Mouse (Mus musculus) small intestine, adult 2 months (tissue): ENCODE data around the gene Mrpl46. TPM values are rescaled to one million over a fixed set of nuclear protein-coding genes. Genes with fewer than 3 reads are reported as not detected.

Experiments
- H3K27ac ChIP-seq: fragments of 200-500 bp; 2 replicates; pipeline ENCODE4 v1.5.1; 2012; ENCODE audit warnings: low read depth, low read length, control low read depth, inconsistent platforms; ENCODE audit not compliant: insufficient read depth
- H3K27me3 ChIP-seq: fragments of 200-500 bp; 2 replicates; pipeline ENCODE4 v1.6.1; 2012; ENCODE audit warnings: mild to moderate bottlenecking, moderate library complexity, low read length, inconsistent platforms; ENCODE audit not compliant: control insufficient read depth, insufficient read depth
- H3K36me3 ChIP-seq: fragments of 200-500 bp; 2 replicates; pipeline ENCODE4 v1.6.1; 2012; ENCODE audit warnings: mild to moderate bottlenecking, low read length, control low read depth, inconsistent platforms; ENCODE audit not compliant: control insufficient read depth, insufficient read depth
- H3K4me1 ChIP-seq: fragments of 200-500 bp; 2 replicates; pipeline ENCODE4 v1.6.1; 2012; ENCODE audit warnings: low read length, inconsistent platforms, mixed read lengths; ENCODE audit not compliant: control insufficient read depth, insufficient read depth, insufficient read length
- H3K4me3 ChIP-seq: fragments of 200-500 bp; 2 replicates; pipeline ENCODE4 v1.5.1; 2012; ENCODE audit warnings: low read depth, mild to moderate bottlenecking, control low read depth, inconsistent platforms, low read length, moderate library complexity
- CTCF ChIP-seq: fragments of 200-500 bp; IDR thresholded peaks from 2 replicates; pipeline ENCODE4 v1.5.1; 2012; ENCODE audit warnings: low read depth, mild to moderate bottlenecking, control low read depth, inconsistent platforms, low read length, moderate library complexity, mixed read lengths; ENCODE audit not compliant: insufficient replicate concordance, insufficient read length; ENCODE audit errors: extremely low read depth
- POLR2A ChIP-seq: fragments of 200-500 bp; IDR thresholded peaks from 2 replicates; pipeline ENCODE4 v1.6.1; 2012; ENCODE audit warnings: low read depth, mild to moderate bottlenecking, control low read depth, inconsistent platforms, low read length, moderate library complexity
- WGBS: fragments of 180-500 bp; shearing (Covaris S2); methylation state at CpG from one replicate; pipeline ENCODE4 v1.1.7; 2018; 5-methylcytosine and 5-hydroxymethylcytosine counted together
- polyA plus RNA-seq: library from polyadenylated mRNA; depleted of rRNA; stranded (reverse); fragments of >200 nt; gene quantifications from 2 replicates; pipeline ENCODE4 v1.2.3, GENCODE M21; 2012

Gene Mrpl46
- polyA plus RNA-seq, 1 experiment, result 20.8 TPM

- 21% methylated on average over 18 of the region's 18 CpGs for WGBS
- Histone ChIP-seq H3K36me3 (no peaks in the 10 kb centered on the region), H3K27ac (no peak overlapping the region), H3K4me1 (no peaks in the 10 kb centered on the region), H3K27me3 (no peaks in the 10 kb centered on the region), H3K4me3 (no peak overlapping the region)
- TF ChIP-seq POLR2A (no peak), CTCF (peak; percentile 53; the same call in 1 of the 2 replicates)
These were observed 17.2 kb downstream of the Mrpl46 start for GRCm38 (mm10) chr7:78766019-78766683.

DNA sequence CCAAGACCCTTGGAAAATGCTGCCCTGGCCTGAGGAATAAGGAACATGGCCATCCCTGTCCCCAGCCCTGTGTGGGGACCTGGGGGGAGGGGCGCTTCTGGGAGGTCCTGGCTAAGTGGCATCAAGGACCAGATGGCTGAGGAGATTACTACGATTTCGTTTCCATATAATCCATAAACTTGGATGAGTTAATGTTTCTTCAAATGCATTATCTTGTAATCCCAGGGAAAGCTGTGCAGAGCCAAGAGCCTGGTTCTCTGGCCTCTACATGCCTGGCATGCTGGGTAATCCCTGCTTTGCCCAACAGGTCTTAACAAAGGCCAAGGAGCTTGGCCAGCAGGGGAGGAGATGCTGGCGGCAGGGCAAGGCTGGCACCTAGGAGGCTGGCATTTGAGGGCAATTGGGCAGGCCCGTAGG is 18.1 kb downstream of the Mrpl46 start:
- Histone ChIP-seq H3K4me1 (no peaks in the 10 kb centered on the region), H3K4me3 (no peak overlapping the region), H3K27ac (no peak overlapping the region), H3K36me3 (no peaks in the 10 kb centered on the region), H3K27me3 (no peaks in the 10 kb centered on the region)
- WGBS, result 64% methylated on average over 5 of the region's 5 CpGs
- no peak for TF ChIP-seq POLR2A
- no peak for TF ChIP-seq CTCF

DNA sequence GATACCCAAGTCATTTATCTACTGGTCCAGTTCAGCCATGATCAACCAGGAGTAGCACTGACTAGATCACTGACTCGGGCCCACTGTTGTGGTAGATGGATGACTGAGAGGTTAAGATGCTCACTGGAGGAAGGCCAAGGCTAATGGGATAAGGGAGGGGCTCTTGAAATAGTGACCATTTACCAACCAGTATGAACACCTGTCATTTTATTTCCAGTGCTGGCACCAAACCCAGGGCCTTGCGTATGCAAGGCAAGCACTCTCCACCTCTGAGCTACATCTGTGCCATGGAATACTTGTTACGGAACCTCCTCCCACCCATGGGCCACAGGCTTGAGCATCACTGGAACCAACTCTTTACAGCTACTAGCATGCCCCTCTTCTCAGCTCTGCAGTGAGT is 19.5 kb downstream of the Mrpl46 start:
- H3K36me3 ChIP-seq, result no peaks in the 10 kb centered on the region
- WGBS, result 82% methylated on average over 3 of the region's 3 CpGs
- no peak overlapping the region for H3K27ac ChIP-seq
- H3K27me3 ChIP-seq, result no peaks in the 10 kb centered on the region
- H3K4me1 ChIP-seq, result no peaks in the 10 kb centered on the region
- no peak for TF ChIP-seq CTCF
- no peak for TF ChIP-seq POLR2A
- no peak overlapping the region for H3K4me3 ChIP-seq

DNA sequence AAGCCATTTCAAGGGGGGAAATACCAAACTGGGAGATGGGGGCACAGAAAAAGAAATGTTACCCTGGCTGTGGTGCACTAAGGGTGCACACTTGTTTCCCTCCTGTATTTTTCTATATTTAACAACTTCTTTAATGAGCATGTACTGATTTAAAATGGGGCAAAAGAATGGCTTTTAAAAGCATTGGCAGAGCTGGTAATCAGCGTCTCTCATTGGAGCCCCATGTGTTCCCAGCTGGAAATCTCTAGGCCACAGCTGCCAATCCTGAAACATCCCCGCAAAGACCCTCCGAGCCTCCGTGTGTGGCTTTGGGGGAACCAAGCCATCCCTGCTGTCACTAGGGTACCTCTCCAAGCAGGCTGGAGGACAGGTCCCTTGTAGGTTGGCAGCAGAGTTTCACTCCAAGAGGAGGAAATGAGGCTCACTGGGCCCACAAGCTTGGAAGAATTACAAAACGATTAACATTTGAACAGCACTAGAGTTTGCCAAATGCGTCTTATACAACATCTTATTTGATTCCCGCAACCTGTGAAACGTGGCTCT is 28.8 kb downstream of the Mrpl46 start:
- TF ChIP-seq CTCF (no peak), POLR2A (no peak)
- Histone ChIP-seq H3K36me3 (no peaks in the 10 kb centered on the region), H3K27ac (no peak overlapping the region), H3K4me1 (no peaks in the 10 kb centered on the region), H3K4me3 (no peak overlapping the region), H3K27me3 (no peaks in the 10 kb centered on the region)
- WGBS, result 64% methylated on average over 8 of the region's 8 CpGs

DNA sequence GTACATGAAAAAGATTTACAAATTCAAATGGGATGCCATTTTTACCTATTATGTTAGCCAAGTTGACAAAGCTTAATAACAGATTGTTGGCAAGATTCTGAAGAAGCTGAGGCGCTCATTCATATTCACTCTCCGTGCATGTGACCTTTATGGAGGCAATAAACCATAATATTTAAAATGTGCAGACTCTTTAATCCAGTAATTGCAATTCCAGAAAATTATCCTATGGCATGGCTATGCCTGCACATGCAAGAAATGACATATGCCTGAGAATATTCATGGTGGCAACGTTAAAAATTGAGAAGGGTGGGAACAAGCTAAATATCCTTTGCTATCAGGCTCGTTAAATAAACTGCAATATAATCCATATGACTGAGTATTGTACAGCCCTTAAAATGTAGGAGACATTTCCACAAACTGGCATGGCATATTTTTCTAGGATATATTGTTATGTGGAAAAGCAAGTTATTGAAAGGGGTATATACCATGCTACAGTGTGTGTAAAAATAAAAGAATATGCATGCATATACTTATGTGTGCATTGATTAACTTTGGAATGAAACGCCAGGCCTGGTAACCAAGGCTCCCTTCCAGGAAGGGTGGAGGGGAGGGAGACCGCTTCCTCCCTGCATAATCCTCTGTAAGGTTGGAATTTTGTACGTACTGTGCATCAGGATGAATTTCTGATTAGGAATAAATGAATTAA is 29.4 kb downstream of the Mrpl46 start:
- Histone ChIP-seq H3K4me3 (no peak overlapping the region), H3K27ac (no peak overlapping the region), H3K4me1 (no peaks in the 10 kb centered on the region), H3K27me3 (no peaks in the 10 kb centered on the region), H3K36me3 (no peaks in the 10 kb centered on the region)
- WGBS, result 68% methylated on average over 7 of the region's 7 CpGs
- no peak for TF ChIP-seq POLR2A
- no peak for TF ChIP-seq CTCF

GRCm38 (mm10) chr7:78752961-78753360 is 30.4 kb downstream of the Mrpl46 start:
- TF ChIP-seq CTCF (no peak), POLR2A (no peak)
- H3K27me3 ChIP-seq, result no peaks in the 10 kb centered on the region
- no peak overlapping the region for H3K27ac ChIP-seq
- 83% methylated on average over 4 of the region's 4 CpGs for WGBS
- H3K4me1 ChIP-seq, result no peaks in the 10 kb centered on the region
- H3K36me3 ChIP-seq, result no peaks in the 10 kb centered on the region
- no peak overlapping the region for H3K4me3 ChIP-seq

DNA sequence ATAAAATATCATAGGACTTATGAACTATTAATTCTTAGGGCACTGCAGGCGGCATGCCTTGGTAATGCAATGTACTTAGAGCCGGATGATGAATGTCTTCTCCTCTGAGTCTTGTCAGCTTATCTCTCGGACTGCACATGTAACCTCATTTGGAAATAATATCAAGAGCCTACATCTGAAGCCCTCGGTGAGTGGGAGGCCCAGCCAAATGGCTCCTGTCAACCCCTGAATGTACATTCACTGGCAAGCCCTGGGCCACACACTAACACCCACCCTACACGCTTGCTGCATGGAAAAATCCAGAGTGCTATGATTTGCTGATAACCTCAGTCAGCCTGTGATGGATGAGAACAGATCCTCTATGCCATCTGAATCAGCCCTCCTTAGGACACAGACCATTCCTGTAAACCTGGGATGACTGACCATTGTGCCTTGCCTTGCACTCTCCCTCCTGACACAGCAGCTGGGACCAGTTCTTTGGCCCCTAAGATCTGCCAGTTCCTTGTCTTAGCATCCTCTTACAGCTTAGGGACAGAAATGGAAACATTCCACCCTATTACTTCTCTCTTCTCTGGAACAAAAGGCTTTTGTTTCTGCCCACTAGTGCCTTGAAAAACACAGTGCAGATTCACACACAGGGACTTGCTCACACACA is 39.5 kb downstream of the Mrpl46 start:
- Histone ChIP-seq H3K4me1 (no peaks in the 10 kb centered on the region), H3K27me3 (no peaks in the 10 kb centered on the region), H3K4me3 (no peak overlapping the region), H3K27ac (no peak overlapping the region), H3K36me3 (no peaks in the 10 kb centered on the region)
- 58% methylated on average over 5 of the region's 5 CpGs for WGBS
- no peak for TF ChIP-seq POLR2A
- no peak for TF ChIP-seq CTCF
